Mouse (Mus musculus) forelimb bud, embryonic 11.5 days (tissue): Measurements from ENCODE around the gene Bloc1s1.

ENCODE experiments used
- DNase-seq: peaks from one replicate; pipeline ENCODE4 v3.0.0-alpha.2; 2012; ENCODE audit warnings: low read depth, low spot score

The Bloc1s1 gene

GRCm38 (mm10) chr10:128909567-128910028 is 14.2 kb downstream of the Bloc1s1 start:
- peak; percentile 88 for DNase-seq

- no peak for DNase-seq
Observed at GRCm38 (mm10) chr10:128908778-128909448, 14.9 kb downstream of the Bloc1s1 start.

GRCm38 (mm10) chr10:128904812-128905211 is 19.0 kb downstream of the Bloc1s1 start:
- no peak for DNase-seq

- DNase-seq = no peak
Observed at GRCm38 (mm10) chr10:128902409-128902988, 21.3 kb downstream of the Bloc1s1 start.

GRCm38 (mm10) chr10:128901409-128901808 is 22.4 kb downstream of the Bloc1s1 start:
- DNase-seq = no peak

- no peak for DNase-seq
Observed at GRCm38 (mm10) chr10:128900698-128901097, 23.1 kb downstream of the Bloc1s1 start, which contains the start of gene Cd63. Cd63 (plus strand) TSS chr10:128900989.

GRCm38 (mm10) chr10:128899759-128900490 is 23.9 kb downstream of the Bloc1s1 start:
- DNase-seq = no peak

- DNase-seq = no peak
Observed at GRCm38 (mm10) chr10:128897501-128897900, 26.3 kb downstream of the Bloc1s1 start.

- DNase-seq = no peak
Observed at GRCm38 (mm10) chr10:128896807-128897206, 27.0 kb downstream of the Bloc1s1 start.

GRCm38 (mm10) chr10:128895952-128896693 is 27.7 kb downstream of the Bloc1s1 start:
- no peak for DNase-seq

GRCm38 (mm10) chr10:128895437-128895836 is 28.4 kb downstream of the Bloc1s1 start:
- peak; percentile 95 for DNase-seq

- DNase-seq = peak; percentile 28
Observed at GRCm38 (mm10) chr10:128892246-128892645, 31.6 kb downstream of the Bloc1s1 start.

GRCm38 (mm10) chr10:128891296-128892094 is 32.3 kb downstream of the Bloc1s1 start, which contains the start of gene Gdf11:
Gdf11 (minus strand) TSS chr10:128891718.
- DNase-seq = peak; percentile 90

- no peak for DNase-seq
Observed at GRCm38 (mm10) chr10:128890383-128891295, 33.2 kb downstream of the Bloc1s1 start.

GRCm38 (mm10) chr10:128889846-128890245 is 34.0 kb downstream of the Bloc1s1 start:
- no peak for DNase-seq

GRCm38 (mm10) chr10:128888941-128889827 is 34.7 kb downstream of the Bloc1s1 start:
- peak; percentile 92 for DNase-seq

- DNase-seq = no peak
Observed at GRCm38 (mm10) chr10:128882067-128882466, 41.8 kb downstream of the Bloc1s1 start.

GRCm38 (mm10) chr10:128878811-128879210 is 45.0 kb downstream of the Bloc1s1 start:
- no peak for DNase-seq

GRCm38 (mm10) chr10:128878291-128878690 is 45.5 kb downstream of the Bloc1s1 start:
- no peak for DNase-seq
